Mouse (Mus musculus) brain, embryonic 18.5 days (tissue): ENCODE results near the gene Togaram2.
"Not testable (repeated sequence)": the region's sequence is repeated elsewhere in the genome, so short reads cannot be mapped to it uniquely, and the experiment has no call there.

Experiments used
- DNase-seq: peaks from one replicate; pipeline ENCODE4 v3.0.0-alpha.2; 2012; ENCODE audit warnings: low read depth, low spot score

The Togaram2 gene

DNA sequence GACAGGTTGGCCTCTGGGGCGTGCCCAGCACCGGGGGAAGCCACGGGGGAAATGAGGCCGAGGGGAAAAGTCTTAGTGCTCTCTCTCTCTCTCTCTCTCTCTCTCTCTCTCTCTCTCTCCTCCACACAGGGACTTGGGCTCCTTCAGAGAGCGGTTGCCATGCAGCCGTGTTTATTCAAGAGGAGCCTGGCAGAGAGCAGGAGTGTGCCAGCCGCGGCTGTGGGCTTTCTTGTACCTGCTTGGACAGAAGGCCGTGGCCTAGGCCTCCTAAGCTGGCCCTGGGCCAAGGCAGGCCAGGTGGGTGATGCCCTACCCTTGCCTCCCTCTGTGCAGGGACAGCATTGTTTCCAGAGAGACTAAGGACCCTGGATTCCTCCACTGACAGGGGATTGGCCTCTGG lies at the start of gene Togaram2:
Gene Togaram2, plus strand, starts transcription at position 170 of the 400 bp plus-strand sequence.
- no peak for DNase-seq

DNA sequence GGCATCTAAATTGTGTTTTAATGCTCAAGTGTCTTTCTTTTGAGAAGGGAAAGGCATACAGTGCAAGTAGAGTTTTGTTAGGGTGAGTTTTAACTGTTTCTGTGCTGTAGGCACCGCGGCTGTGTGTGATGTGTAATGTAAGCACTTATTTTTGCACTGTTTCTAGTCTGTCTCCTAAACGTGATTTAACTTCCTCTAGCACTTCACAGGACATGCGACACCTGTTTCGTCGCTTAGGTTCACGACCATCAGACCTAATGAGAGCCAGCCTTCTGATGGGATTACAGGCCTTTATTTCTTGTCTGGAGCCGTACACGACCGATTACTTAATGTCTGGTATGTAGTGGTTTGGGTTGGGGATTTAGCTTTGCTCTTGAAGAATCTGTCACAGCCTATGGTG lies 41.3 kb upstream of the Togaram2 start:
- no peak for DNase-seq

DNA sequence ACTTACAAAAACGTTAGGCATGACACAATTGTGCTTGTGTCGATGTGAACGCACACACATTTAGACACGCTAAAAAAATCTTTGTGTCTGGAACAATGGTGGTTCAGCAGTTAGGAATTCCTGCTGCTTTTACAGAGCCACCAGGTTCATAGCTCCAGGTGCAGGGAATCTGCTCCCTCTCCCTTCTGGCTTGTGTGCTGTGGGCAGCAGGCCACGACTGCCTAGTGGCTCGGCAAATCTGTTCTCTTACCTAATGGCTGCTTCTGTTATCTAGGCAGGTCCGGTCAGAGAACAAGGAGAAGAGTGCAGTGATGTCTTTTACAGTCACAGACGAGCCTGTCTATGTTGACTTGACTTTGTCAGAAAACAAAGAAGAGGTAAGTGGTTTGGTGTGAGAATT lies 39.7 kb upstream of the Togaram2 start:
- DNase-seq: no peak

DNA sequence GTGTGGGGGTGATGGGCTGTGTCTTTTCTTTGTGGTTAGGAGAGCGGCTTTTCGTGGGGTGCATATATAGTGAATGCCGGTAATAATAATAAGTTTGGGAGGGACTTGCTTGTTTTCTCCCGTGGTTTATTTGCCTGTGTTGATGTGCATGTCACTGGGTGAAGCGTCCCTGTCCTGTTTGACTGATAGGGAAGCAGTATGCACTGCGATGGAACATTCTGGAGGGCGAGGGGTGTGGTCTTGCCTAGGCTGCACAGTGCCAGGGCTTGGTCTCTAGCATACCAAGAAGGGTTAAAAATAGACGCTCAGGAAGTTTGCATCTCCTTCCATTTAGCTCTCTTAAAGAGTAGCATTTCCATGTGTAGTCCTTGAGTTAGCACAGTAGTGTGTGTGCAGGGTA lies 36.3 kb upstream of the Togaram2 start:
- DNase-seq: no peak

DNA sequence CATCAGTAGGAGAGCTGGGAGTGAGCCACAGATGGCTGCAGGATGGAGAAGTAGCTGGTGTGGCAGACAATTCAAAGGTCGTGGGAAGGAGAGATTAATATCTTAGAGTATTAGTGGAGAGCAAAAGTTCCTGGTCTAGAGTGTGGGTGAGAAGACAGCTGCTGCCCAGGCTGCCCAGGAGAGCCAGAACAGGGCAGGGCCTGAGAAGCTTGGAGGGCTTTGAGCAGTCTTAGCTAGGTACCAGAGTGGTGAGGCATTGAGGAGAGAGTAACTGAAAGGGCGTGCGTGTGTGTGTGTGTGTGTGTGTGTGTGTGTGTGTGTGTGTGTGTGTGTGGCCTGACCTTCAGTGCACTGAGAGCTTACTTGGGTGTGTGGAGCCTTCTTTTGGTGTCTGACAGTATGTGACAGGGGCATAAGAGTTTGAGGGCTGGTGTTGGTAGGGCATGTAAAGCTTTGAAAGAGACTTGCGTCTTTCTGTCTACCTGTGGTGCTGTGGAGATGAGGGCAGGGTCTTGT lies 35.3 kb upstream of the Togaram2 start:
- DNase-seq: no peak

DNA sequence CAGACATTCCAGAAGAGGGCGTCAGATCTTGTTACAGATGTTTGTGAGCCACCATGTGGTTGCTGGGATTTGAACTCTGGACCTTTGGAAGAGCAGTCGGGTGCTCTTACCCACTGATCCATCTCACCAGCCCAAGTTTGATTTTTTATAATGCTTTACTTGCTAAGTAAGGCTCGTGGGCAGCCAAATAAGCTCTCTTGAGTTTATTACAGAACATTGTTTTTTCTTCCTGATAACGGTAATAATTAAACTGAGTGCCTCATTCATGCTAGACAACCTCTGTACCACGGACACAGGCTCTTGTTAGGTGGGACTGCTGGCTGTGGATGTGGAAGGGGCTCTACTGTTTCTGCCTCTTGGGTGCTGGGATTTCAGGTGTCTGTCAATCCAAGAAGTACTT lies 34.0 kb upstream of the Togaram2 start:
- not testable (repeated sequence) for DNase-seq

DNA sequence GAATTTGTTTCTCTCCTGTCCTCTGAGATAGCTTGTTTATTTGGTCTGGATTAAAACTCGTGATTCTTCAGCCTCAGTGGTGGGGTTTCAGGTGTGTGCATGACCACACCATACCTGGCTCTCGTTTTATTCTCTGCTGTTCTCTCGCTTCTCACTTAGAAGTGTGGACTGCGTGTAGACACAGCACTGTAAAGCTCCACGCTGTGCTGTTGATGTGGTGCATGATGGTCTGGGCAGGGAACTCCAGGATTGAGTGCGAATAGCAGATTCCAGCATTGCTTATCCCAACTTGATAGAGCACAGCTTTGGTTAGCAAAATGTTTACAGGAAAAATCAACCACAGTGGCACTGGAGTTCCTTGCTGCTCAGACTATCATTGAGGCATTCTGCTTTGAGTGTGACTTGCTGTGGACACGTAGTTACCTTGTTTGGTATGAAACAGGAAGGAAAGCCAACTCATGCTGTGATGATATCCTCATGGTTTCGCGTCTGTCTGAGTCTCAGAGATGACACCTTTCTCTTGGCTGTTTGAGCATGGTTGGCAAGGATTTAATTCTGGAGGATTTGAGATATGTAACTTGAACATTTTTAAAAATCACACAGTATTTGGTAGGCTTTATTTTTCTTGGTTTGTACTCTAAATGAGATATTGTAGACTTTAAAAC lies 32.5 kb upstream of the Togaram2 start:
- no peak for DNase-seq

DNA sequence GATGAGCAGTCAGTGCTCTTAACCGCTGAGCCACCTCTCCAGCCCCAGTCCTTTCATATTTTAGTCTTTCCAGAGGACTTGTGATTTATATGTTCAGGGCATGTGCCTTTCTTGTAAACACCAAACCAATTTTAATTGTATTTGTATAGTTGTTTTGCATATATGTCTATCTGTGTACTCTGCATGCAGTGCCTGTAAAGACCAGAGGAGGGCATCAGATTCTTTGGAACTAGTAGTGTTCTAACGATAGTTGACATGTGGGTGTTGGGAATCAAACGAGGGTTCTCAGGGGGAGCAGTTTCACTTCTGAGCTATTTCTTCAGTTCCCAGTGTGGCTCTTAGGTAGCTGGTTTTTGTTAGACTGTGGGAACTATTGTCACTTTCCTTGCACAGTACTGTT lies 30.9 kb upstream of the Togaram2 start:
- DNase-seq: no peak

DNA sequence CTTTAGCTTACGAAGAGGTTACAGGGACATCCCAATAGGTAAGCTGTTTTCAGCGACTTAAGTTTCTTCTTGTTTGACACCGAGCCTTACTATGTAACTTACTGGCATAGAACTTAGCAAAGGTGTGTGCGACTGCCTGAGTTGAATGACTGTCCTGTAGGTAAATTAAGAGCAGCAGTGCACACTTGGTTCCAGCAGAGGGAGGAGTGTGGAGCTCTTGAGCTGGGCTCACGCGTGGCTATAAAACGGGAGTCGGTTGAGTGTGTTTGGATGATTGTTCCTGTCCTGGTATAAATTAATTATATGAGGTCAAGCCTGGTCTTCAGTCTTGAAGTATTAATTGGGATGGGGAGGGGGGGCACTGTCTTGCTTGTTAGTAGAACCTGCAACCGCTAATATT lies 23.1 kb upstream of the Togaram2 start:
- DNase-seq: no peak

DNA sequence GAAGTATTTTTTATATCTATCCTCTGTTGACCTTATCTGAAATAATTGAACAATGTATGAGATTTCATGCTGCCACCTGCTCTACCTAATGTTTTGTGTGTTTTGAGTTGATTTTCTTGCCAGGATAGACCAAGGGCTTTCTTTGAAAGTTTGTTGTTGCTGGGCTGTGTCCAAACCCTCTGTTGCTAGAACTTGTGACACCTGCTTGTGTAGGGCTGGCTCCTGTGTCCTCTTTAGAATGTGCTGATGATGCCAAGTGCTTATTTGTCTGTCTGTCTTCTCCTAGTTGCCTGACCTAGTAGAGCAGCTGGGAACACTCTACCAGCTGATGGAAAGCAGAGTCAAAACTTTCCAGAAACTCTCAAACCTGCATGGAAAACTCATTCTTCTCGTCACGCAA lies 20.6 kb upstream of the Togaram2 start:
- no peak for DNase-seq

DNA sequence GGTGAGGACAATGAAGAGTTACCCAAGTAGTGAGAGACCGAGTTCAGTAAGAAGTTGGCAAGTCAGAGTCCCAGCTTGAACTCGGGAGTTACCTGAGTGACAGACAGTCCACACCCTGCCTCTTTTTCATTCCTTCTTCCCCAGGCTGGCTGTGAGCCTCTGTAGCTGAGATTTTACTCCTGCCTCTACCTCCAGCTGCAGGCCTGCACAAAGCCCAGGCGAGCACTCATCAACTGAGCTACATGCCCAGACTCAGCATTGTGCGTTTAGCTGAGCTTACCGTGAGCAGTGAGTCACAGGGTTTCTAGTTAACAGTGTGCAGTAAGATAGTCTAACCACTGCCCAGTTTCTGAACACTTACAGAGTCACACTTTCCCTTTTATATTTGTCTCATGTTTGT lies 20.1 kb upstream of the Togaram2 start:
- no peak for DNase-seq

DNA sequence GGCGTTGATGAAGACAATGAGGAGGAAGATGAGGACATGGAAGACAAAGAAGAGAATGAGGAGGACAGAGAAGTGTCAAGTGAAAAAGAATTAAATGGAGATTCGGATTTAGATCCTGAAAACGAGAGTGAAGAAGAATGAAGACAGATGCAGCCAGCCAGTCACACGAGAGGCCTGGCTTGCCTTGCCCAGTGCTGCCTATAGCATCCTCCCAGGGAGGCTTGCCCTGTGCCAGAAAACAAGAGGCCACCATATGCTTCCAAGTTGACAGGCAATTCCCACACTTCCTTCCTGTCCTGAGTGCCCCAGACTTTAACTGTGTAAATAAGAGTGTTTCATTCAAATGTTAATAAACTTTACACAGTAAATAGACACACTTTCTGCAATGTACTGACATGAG lies 15.5 kb upstream of the Togaram2 start:
- no peak for DNase-seq

DNA sequence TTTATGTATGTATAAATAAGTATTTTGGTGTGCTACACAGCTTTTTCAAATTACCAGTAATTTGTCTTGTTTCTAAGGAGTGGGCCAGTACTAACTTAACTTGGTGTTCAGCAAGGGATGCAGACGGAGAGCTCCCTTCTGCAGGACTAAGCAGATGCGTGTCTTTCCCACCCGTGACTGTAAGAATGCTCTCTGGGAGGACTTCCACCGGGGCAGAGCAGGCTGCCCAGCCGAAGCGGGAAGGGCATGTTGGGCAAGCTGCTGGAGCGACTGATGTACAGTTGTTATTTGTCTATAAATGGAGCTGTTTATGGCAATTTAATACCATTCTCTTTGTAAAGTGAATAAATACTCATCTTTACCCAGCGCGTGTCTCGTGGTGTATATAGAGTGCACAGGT lies 14.4 kb upstream of the Togaram2 start:
- DNase-seq: no peak

DNA sequence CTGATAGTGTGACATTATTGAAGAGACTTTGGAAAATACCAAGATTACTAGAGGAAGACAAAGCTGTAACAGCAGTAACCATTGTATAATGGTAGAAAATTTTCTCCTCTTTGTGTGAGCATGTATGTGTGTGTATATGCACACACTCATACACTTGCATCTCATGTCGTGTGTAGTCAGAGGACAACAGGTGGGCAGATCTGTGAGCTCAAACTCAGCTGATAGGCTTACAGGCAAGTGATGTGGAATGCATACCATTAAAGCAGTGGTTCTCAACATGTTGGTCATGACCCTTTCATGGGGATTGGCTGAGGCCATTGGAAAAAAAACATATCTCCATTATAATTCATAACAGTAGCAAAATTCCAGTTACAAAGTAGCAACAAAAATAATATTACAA lies 12.7 kb upstream of the Togaram2 start:
- no peak for DNase-seq

DNA sequence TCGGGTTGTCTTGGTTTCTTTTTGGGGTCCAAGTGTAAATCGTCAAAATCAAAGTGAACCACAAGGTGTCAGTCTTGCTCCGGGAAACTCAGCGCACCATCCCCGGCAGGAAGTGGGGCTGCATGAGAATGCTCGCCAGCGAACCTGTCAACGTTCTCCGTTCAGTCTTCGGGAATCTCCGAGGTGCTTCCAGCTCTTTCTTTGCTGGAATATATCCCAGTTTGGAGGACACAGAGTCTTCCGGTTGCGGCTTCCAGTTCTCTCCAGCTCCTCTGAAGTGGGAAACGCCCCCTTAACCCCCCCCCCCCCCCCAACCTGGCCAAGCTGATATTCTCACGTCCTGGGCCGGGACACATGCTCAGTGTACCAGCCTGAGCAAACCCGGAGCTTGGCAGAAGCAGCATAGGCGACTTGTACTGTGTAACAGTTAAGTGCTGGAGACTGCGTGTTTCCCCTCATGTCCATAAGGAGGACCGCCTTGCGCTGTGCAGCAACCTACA lies 10.3 kb upstream of the Togaram2 start:
- peak; percentile 60 for DNase-seq

DNA sequence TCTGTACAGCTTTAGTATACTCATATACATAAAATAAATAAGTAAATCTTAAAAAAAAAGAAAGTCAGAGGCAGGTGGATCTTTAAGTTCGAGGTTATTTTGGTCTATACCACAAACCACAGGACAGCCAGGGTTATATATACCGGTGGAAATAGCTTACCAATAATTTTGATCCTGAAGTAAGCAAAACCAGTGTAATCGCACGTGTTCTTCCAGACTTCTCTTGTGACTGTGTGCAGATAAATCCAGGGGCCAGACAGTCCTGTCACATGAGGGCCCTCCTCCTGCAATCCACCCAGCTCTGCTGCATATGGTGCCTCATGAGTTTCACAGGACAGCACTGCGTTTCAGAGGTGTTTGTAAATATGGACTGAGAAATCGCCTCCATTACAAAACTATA lies 9.6 kb upstream of the Togaram2 start:
- DNase-seq: no peak

DNA sequence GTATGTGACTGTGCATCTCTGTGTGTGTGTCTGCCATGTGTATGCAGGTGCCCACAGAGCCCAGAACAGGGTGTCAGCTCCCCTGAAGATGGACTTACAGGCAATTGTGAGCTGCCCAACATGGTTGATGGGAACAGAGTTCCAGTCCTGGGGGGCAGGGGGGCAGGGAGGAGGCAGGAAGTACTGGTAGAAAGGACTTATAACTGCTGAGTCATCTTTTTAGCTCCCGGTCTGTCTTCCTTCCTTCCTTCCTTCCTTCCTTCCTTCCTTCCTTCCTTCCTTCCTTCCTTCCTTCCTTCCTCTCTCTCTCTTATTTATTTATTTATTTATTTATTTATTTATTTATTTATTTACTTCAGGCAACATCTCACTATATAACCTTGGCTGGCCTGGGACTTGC lies 8.9 kb upstream of the Togaram2 start:
- DNase-seq: no peak

DNA sequence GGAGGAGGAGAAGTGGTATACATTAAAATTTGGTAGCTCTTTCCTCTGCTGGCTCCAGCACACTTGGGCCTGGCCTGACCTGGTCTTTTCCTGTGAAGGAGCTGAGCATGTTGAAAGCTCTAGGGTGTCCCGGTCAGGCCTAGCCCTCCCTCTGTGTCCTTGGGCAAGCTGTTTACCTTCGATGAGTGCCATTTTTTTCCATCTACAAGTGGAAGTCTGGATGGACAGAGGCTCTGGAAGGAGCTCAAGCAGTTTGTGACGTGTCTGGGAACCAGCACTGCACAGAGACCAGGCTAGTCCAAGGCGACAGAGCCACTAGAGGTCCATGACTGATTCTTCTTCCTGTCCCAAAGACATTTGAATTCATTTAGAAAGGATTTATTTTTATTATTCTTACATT lies 7.9 kb upstream of the Togaram2 start:
- DNase-seq: no peak

DNA sequence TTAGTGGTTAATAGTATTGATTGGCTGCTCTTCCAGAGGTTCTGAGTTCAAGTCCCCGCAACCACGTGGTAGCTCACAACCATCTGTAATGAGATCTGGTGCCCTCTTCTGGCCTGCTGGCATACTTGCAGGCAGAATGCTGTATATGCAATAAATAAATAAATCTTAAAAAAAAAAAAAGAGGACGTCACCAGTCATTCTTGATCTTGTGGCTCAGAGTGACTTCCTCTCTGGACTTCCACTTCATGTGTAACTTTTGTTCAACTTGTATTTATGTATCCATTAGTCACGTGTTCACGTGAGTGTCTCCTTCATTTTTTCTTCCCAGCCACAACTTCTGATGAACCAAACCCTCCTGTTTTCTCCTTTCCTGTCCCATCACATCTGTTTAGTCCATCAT lies 3.5 kb upstream of the Togaram2 start:
- DNase-seq: no peak

DNA sequence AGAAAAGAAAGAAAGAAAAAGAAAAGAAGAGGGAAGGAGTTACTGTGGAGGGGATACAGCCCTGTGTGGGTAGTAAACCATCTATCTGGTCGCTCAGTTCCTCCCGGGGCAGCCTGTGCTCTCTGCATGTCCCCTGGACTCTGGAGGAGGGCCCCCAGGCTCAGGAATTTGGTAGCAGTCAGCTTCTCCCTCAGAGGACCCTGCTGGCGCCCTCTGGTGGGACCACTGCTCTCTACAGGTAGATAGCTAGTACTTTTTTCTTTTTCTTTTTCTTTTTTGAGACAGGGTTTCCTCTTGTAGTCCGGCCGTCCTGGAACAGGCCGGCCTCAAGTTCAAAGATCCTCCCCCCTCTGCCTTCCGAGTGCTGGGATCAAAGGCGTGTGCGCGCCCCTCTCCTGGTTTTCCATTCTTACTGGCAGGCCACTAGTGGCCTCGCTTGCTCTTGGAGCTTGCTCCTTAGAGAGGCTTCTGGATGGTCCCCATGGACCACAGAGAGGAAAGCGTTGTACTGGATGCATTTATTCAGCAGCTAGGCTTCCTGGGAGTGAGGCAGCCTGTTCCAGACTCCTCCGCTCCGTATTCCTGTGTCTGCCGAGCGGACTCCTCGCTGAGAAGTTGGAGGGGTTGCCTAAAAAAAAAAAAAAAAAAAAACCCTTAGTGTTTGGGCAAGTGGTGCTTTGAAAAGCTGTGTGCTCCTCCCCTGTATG lies 1.1 kb upstream of the Togaram2 start:
- DNase-seq: no peak

DNA sequence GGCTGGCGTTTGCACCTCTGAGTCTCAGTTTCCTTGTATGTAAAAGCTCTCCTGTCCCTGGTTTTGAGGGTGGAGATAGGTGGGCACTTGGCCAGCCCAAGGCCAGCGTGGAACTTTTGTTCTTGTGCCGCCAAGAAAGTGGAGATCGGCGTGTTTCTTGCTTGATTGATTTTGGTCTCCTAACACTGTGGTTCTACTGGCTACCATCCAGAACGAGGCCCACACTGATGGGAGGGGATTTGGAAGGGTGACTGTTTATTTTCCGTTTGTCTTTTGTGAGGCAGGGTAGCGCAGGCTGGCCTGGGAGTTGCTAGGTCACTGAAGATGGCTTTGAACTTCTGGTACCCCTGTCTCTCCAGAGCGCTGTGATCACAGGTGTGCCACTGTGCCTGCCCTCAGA lies 875 bp downstream of the Togaram2 start:
- no peak for DNase-seq

DNA sequence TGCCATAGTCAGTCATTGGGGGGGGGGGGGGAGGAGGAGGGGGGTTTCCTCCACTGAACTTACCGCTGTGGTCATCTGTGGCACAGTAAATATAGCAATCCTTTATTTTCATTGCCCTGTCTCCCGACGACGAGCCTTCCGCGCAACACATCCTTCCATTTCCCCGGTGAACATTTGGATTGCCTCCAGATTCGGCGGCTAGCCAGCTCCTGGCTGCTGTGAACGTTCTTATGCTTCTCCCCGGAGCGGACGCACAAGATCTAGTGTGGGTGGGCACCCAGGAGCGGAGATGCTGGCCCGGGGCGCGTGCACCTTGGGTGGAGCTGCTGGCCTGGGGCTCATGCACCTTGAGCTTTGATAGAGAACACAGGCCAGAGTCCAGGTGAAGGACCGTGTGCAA lies 1.8 kb downstream of the Togaram2 start:
- no peak for DNase-seq

DNA sequence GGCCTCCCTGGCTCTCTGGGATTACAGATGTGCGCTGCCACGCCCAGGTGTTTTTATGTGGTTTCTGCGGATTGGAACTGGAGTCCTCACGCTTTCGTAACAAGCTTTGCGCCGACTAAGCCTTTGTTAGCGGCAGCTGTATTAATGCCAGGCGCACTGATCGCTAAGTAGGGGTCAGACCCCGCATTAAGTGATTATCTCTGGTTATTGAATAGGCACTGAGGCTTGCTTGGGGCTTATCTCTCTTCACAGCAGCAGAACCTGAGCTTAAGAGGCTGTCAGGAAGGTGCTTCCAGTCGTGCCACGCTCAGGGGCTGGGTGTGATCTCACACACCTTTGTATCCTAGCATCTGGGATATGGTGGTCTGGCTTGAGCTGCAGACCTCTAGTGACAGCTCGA lies 8.6 kb downstream of the Togaram2 start:
- DNase-seq: no peak
